Mouse (Mus musculus) gastrocnemius, postnatal 4 days (tissue): ENCODE results near the gene Tbca. TPM values are rescaled to one million over a fixed set of nuclear protein-coding genes. Genes with fewer than 3 reads are reported as not detected.

ENCODE experiments used
- DNase-seq, 2 experiments: peaks; one replicate each; pipeline ENCODE4 v3.0.0; 2021 to 2022; ENCODE audit warnings: low spot score in 2 of 2, mixed read lengths in 2 of 2
- long read RNA-seq, 2 experiments: library from polyadenylated mRNA; stranded (forward); transcript quantifications; one replicate each; pipeline ENCODE4 v2.0.0; 2021
- total RNA-seq, 2 experiments: library from RNA; stranded (reverse); gene quantifications; 2 replicates each; pipeline ENCODE4 v1.2.3; 2021

Tbca gene
- 100 to 1,000 TPM; 163 to 168 TPM for total RNA-seq
- long read RNA-seq, experiment 1, transcript Tbca-201 (4 exons, 559 nt), result major isoform, 44 of 46 reads
- long read RNA-seq, experiment 1, partial matches to known transcripts, result 1 of 46 reads
- long read RNA-seq, experiment 1, other reads (novel, unspliced or antisense), result 1 of 46 reads
- long read RNA-seq, experiment 2, transcript Tbca-201 (4 exons, 559 nt), result major isoform, 45 of 46 reads
- long read RNA-seq, experiment 2, partial matches to known transcripts, result 0 of 46 reads
- long read RNA-seq, experiment 2, other reads (novel, unspliced or antisense), result 1 of 46 reads

GRCm38 (mm10) chr13:94788771-94789649 is at the start of gene Tbca:
Tbca (plus strand) TSS chr13:94788910.
- DNase-seq, result peak; percentile 82 to 88

- no peak for DNase-seq
Measured at GRCm38 (mm10) chr13:94745176-94745575, 43.5 kb upstream of the Tbca start.

- no peak for DNase-seq
Measured at GRCm38 (mm10) chr13:94765852-94766251, 22.9 kb upstream of the Tbca start.

- DNase-seq, result no peak
Measured at GRCm38 (mm10) chr13:94768460-94769154, 20.1 kb upstream of the Tbca start.

- no peak for DNase-seq
Measured at GRCm38 (mm10) chr13:94769155-94769470, 19.6 kb upstream of the Tbca start.

GRCm38 (mm10) chr13:94786866-94787265 is 1.8 kb upstream of the Tbca start:
- DNase-seq, result no peak

GRCm38 (mm10) chr13:94794689-94795088 is 6.0 kb downstream of the Tbca start:
- no peak for DNase-seq

GRCm38 (mm10) chr13:94803480-94804057 is 14.9 kb downstream of the Tbca start:
- no peak for DNase-seq

- no peak for DNase-seq
Measured at GRCm38 (mm10) chr13:94806315-94807179, 17.8 kb downstream of the Tbca start.

GRCm38 (mm10) chr13:94808596-94808995 is 19.9 kb downstream of the Tbca start:
- DNase-seq, result no peak

GRCm38 (mm10) chr13:94809724-94810123 is 21.0 kb downstream of the Tbca start:
- DNase-seq, result no peak

- no peak for DNase-seq
Measured at GRCm38 (mm10) chr13:94811451-94811850, 22.7 kb downstream of the Tbca start.

GRCm38 (mm10) chr13:94813770-94814169 is 25.1 kb downstream of the Tbca start:
- no peak for DNase-seq

- no peak for DNase-seq
Measured at GRCm38 (mm10) chr13:94820516-94820915, 31.8 kb downstream of the Tbca start.

- no peak for DNase-seq
Measured at GRCm38 (mm10) chr13:94820956-94821355, 32.2 kb downstream of the Tbca start.

- no peak for DNase-seq
Measured at GRCm38 (mm10) chr13:94826389-94826788, 37.7 kb downstream of the Tbca start.

- DNase-seq, result no peak
Measured at GRCm38 (mm10) chr13:94826986-94827385, 38.3 kb downstream of the Tbca start.

- no peak for DNase-seq
Measured at GRCm38 (mm10) chr13:94827847-94828246, 39.1 kb downstream of the Tbca start.

GRCm38 (mm10) chr13:94838047-94838720 is 49.5 kb downstream of the Tbca start:
- DNase-seq, result no peak

GRCm38 (mm10) chr13:94838756-94839337 is 50.1 kb downstream of the Tbca start:
- no peak for DNase-seq
